In genomic region chr17:17762614-17763293, GRCm38 (mm10) we compare ENCODE assay signal across 26 mouse cellular contexts. TPM values are rescaled to one million over a fixed set of nuclear protein-coding genes. Genes with fewer than 3 reads are reported as not detected.
DNase-seq lines count a peak whose midpoint lies in the region; ATAC-seq and TF ChIP-seq lines count a peak whose summit lies in the region.
"Had no signal": no experiment of that assay in that cellular context is flagged by ENCODE, and none has a peak within 500 bp of the region (broad histone marks: within the 10 kb centered on the region; RNA-seq: fewer than 3 reads in every experiment).

No protein-coding gene starts in this region.

- H3K9ac ChIP-seq in intestine, embryonic 14.5 days (ENCODE audit: low read length) = no peak overlapping the region
- no peak overlapping the region for H3K9ac ChIP-seq in intestine, postnatal 0 days (ENCODE audit: low read depth, low read length)
- H3K9ac ChIP-seq in intestine, embryonic 15.5 days = no peak overlapping the region
- no peak overlapping the region for H3K9ac ChIP-seq in intestine, embryonic 16.5 days (ENCODE audit: low read depth, low read length)

- DNase-seq in intestine, embryonic 14.5 days (ENCODE audit: low spot score) = no peak
- DNase-seq in adrenal gland, postnatal 36 days = no peak
- DNase-seq in layer of hippocampus, adult 11-12 months (ENCODE audit: low spot score) = no peak
- DNase-seq: adrenal gland, adult 2 months; adrenal gland, adult 8-10 months; adrenal gland, postnatal 10 days; adrenal gland, postnatal 14 days; adrenal gland, postnatal 25 days; B cell, adult 2 months; cerebellum, adult 11 months; cerebellum, adult 11-12 months; cerebellum, adult 18-20 months; cerebellum, adult 2 months had no signal

- no peaks in the 10 kb centered on the region for H3K36me3 ChIP-seq in intestine, embryonic 14.5 days (ENCODE audit: control insufficient read depth, insufficient read depth, low read length)
- no peaks in the 10 kb centered on the region for H3K36me3 ChIP-seq in intestine, postnatal 0 days (ENCODE audit: control insufficient read depth, insufficient read depth)
- no peaks in the 10 kb centered on the region for H3K36me3 ChIP-seq in intestine, embryonic 15.5 days
- no peaks in the 10 kb centered on the region for H3K36me3 ChIP-seq in intestine, embryonic 16.5 days (ENCODE audit: control insufficient read depth, insufficient read depth, low read length)
- H3K36me3 ChIP-seq: G1E had no signal

- H3K4me2 ChIP-seq in intestine, embryonic 14.5 days (ENCODE audit: low read length) = no peak overlapping the region
- H3K4me2 ChIP-seq in intestine, postnatal 0 days (replicated peaks; ENCODE audit: low read depth) = no peak overlapping the region
- H3K4me2 ChIP-seq in intestine, embryonic 15.5 days (replicated peaks) = no peak overlapping the region
- H3K4me2 ChIP-seq in intestine, embryonic 16.5 days (ENCODE audit: low read depth, low read length) = no peak overlapping the region

- H3K9me3 ChIP-seq in intestine, embryonic 14.5 days (ENCODE audit: control insufficient read depth, low read length) = no peaks in the 10 kb centered on the region
- H3K9me3 ChIP-seq in intestine, postnatal 0 days (ENCODE audit: control insufficient read depth) = no peaks in the 10 kb centered on the region
- H3K9me3 ChIP-seq in intestine, embryonic 15.5 days = no peaks in the 10 kb centered on the region
- H3K9me3 ChIP-seq in intestine, embryonic 16.5 days (ENCODE audit: control insufficient read depth, low read length) = no peaks in the 10 kb centered on the region
- H3K9me3 ChIP-seq: G1E had no signal

- H3K27me3 ChIP-seq in intestine, embryonic 14.5 days (replicated peaks; ENCODE audit: control insufficient read depth, insufficient read depth, low read length) = no peaks in the 10 kb centered on the region
- H3K27me3 ChIP-seq in intestine, postnatal 0 days (replicated peaks; ENCODE audit: control insufficient read depth, insufficient read depth, low read length) = no peaks in the 10 kb centered on the region; the same call in 1 of the 2 replicates
- H3K27me3 ChIP-seq in intestine, embryonic 15.5 days (replicated peaks) = no peaks in the 10 kb centered on the region
- no peaks in the 10 kb centered on the region for H3K27me3 ChIP-seq in intestine, embryonic 16.5 days (replicated peaks; ENCODE audit: control insufficient read depth, insufficient read depth, low read length)
- H3K27me3 ChIP-seq: CH12.LX had no signal

- no peak overlapping the region for H3K4me3 ChIP-seq in intestine, embryonic 14.5 days (ENCODE audit: low read depth, low read length)
- H3K4me3 ChIP-seq in intestine, postnatal 0 days (ENCODE audit: low read depth, low read length) = no peak overlapping the region
- H3K4me3 ChIP-seq in intestine, embryonic 15.5 days (replicated peaks) = no peak overlapping the region
- H3K4me3 ChIP-seq in intestine, embryonic 16.5 days (ENCODE audit: low read length) = no peak overlapping the region

- WGBS in intestine, embryonic 14.5 days = 50% methylated on average over 1 of the region's 1 CpGs
- WGBS in intestine, postnatal 0 days = 52% methylated on average over 1 of the region's 1 CpGs
- 40% methylated on average over 1 of the region's 1 CpGs for WGBS in intestine, embryonic 15.5 days
- WGBS in intestine, embryonic 16.5 days = 67% methylated on average over 1 of the region's 1 CpGs

- ATAC-seq in intestine, embryonic 14.5 days (replicated peaks; ENCODE audit: low FRiP score, low TSS enrichment, low read depth) = 0 out of 2 replicates have a peak, but pooled peaks have one; percentile 53
- ATAC-seq in intestine, postnatal 0 days = no peak
- ATAC-seq in intestine, embryonic 15.5 days = peak; percentile 75
- peak; percentile 84 for ATAC-seq in intestine, embryonic 16.5 days
- ATAC-seq: activated CD4-positive, CD25-positive, alpha-beta regulatory T cell, adult 4 months; CD4-positive, CD25-positive, alpha-beta regulatory T cell, adult 4 months; Patski had no signal

- no peak overlapping the region for H3K27ac ChIP-seq in intestine, embryonic 14.5 days (ENCODE audit: low read depth)
- no peak overlapping the region for H3K27ac ChIP-seq in intestine, postnatal 0 days (ENCODE audit: low read depth, low read length)
- no peak overlapping the region for H3K27ac ChIP-seq in intestine, embryonic 15.5 days
- H3K27ac ChIP-seq in intestine, embryonic 16.5 days (ENCODE audit: low read length) = no peak overlapping the region

- H3K4me1 ChIP-seq in intestine, embryonic 14.5 days (replicated peaks; ENCODE audit: control insufficient read depth, insufficient read depth, low read length) = no peaks in the 10 kb centered on the region
- no peaks in the 10 kb centered on the region for H3K4me1 ChIP-seq in intestine, postnatal 0 days (replicated peaks; ENCODE audit: control insufficient read depth, insufficient read depth, low read length)
- H3K4me1 ChIP-seq in intestine, embryonic 15.5 days (replicated peaks) = no peaks in the 10 kb centered on the region
- no peaks in the 10 kb centered on the region for H3K4me1 ChIP-seq in intestine, embryonic 16.5 days (ENCODE audit: control insufficient read depth, insufficient read depth, low read length)

- TF ChIP-seq CTCF in intestine, postnatal 0 days (IDR thresholded peaks at IDR 0.05; ENCODE audit: low read depth) = no peak

RNA-seq across cellular contexts. Expression of gene Vmn2r90, which starts 59.2 kb away (rescaled TPM):
- polyA plus RNA-seq in intestine, embryonic 14.5 days (2014; fragmentation: Nextera tagmentation; extraction: Ambion mirVana) = not detected in 2 replicates
- not detected in 2 replicates for polyA plus RNA-seq in intestine, postnatal 0 days (2015; fragmentation: Nextera tagmentation; extraction: Ambion mirVana)
- polyA plus RNA-seq in intestine, embryonic 15.5 days (2015; fragmentation: Nextera tagmentation; extraction: Ambion mirVana) = not detected in 2 replicates
- not detected in 2 replicates for polyA plus RNA-seq in intestine, embryonic 16.5 days (2015; fragmentation: Nextera tagmentation; extraction: Ambion mirVana)
- total RNA-seq in adrenal gland, postnatal 36 days (2021) = not detected
- total RNA-seq: adrenal gland, adult 18-20 months; adrenal gland, adult 2 months; adrenal gland, adult 8-10 months; adrenal gland, postnatal 10 days; adrenal gland, postnatal 14 days; adrenal gland, postnatal 25 days; adrenal gland, postnatal 4 days; MEL had no signal
- polyA plus RNA-seq: activated CD4-positive, CD25-positive, alpha-beta regulatory T cell, adult 4 months; adrenal gland, adult 2 months; brain, embryonic 14.5 days; C2C12; G1E; Patski had no signal
